Mouse (Mus musculus) cortical plate, adult 2 months (tissue): ENCODE results near the gene Kif1c.

ENCODE experiments used
- CTCF ChIP-seq: fragments of 200-500 bp; IDR thresholded peaks from 2 replicates; pipeline ENCODE4 v1.5.1; 2011; ENCODE audit warnings: mild to moderate bottlenecking, control low read depth, low read length; ENCODE audit not compliant: insufficient read depth; ENCODE audit errors: extremely low read depth
- POLR2A ChIP-seq: fragments of 200-500 bp; IDR thresholded peaks from 2 replicates; pipeline ENCODE4 v1.6.1; 2011; ENCODE audit warnings: mild to moderate bottlenecking, low read length, control low read depth; ENCODE audit not compliant: insufficient read depth; ENCODE audit errors: extremely low read depth

GRCm38 (mm10) chr11:70658942-70659341, 41.4 kb upstream of the Kif1c start:
- TF ChIP-seq POLR2A: no peak
- TF ChIP-seq CTCF: no peak
